Mouse (Mus musculus): ENCODE measurements around the gene Foxf2.
A peak's percentile ranks its signal among the peaks of the same experiment; 100 is the strongest.

The Foxf2 gene

GRCm38 (mm10) chr13:31625333-31626101 is at the start of gene Foxf2:
Gene Foxf2 (plus strand): TSS chr13:31625816.
- peak; percentile 91 for DNase-seq

GRCm38 (mm10) chr13:31576696-31577095 is 48.9 kb upstream of the Foxf2 start:
- no peak for DNase-seq

GRCm38 (mm10) chr13:31577576-31577975 is 48.0 kb upstream of the Foxf2 start:
- peak; percentile 57 for DNase-seq

GRCm38 (mm10) chr13:31578389-31578788 is 47.2 kb upstream of the Foxf2 start:
- DNase-seq: peak; percentile 56

- DNase-seq: peak; percentile 85
These were observed 45.8 kb upstream of the Foxf2 start for GRCm38 (mm10) chr13:31579866-31580265.

GRCm38 (mm10) chr13:31587341-31587740 is 38.3 kb upstream of the Foxf2 start:
- DNase-seq: peak; percentile 59

- peak; percentile 63 for DNase-seq
These were observed 26.0 kb upstream of the Foxf2 start for GRCm38 (mm10) chr13:31599576-31599975.

- DNase-seq: peak; percentile 4
These were observed 21.7 kb upstream of the Foxf2 start for GRCm38 (mm10) chr13:31603964-31604363.

- peak; percentile 83 for DNase-seq
These were observed 10.7 kb upstream of the Foxf2 start for GRCm38 (mm10) chr13:31614724-31615465.

- peak; percentile 75 for DNase-seq
These were observed 10.0 kb upstream of the Foxf2 start for GRCm38 (mm10) chr13:31615561-31616165.

- DNase-seq: peak; percentile 75
These were observed 7.6 kb upstream of the Foxf2 start for GRCm38 (mm10) chr13:31618001-31618400.

GRCm38 (mm10) chr13:31618416-31618815 is 7.2 kb upstream of the Foxf2 start:
- peak; percentile 90 for DNase-seq

GRCm38 (mm10) chr13:31618919-31619655 is 6.5 kb upstream of the Foxf2 start:
- DNase-seq: peak; percentile 81

GRCm38 (mm10) chr13:31619826-31620498 is 5.7 kb upstream of the Foxf2 start:
- DNase-seq: peak; percentile 58

- DNase-seq: peak; percentile 76
These were observed 5.1 kb upstream of the Foxf2 start for GRCm38 (mm10) chr13:31620499-31620847.

- DNase-seq: no peak
These were observed 4.7 kb upstream of the Foxf2 start for GRCm38 (mm10) chr13:31620937-31621336.

- peak; percentile 28 for DNase-seq
These were observed 3.9 kb upstream of the Foxf2 start for GRCm38 (mm10) chr13:31621741-31622140.

- DNase-seq: no peak
These were observed 3.2 kb upstream of the Foxf2 start for GRCm38 (mm10) chr13:31622371-31622770.

- no peak for DNase-seq
These were observed 2.3 kb upstream of the Foxf2 start for GRCm38 (mm10) chr13:31623291-31623690.

- DNase-seq: no peak
These were observed 1.4 kb upstream of the Foxf2 start for GRCm38 (mm10) chr13:31623906-31624860.

- no peak for DNase-seq
These were observed 667 bp upstream of the Foxf2 start for GRCm38 (mm10) chr13:31624966-31625332.

Data from heart, adult 11 months (tissue).